Mouse (Mus musculus) neural tube, embryonic 13.5 days (tissue): ENCODE measurements around the gene Rhcg. TPM values are rescaled to one million over a fixed set of nuclear protein-coding genes. Genes with fewer than 3 reads are reported as not detected.

Source experiments
- polyA plus RNA-seq: library from polyadenylated mRNA; unstranded; fragments of >200 nt; fragmentation: Nextera tagmentation; extraction: Ambion mirVana; gene quantifications from 2 replicates; pipeline ENCODE4 v1.2.1, GENCODE M21; 2015

Gene Rhcg
- polyA plus RNA-seq, 1 experiment from 2014 or later = 6.8 TPM

Other genes starting within 250 kb of the Rhcg start
- 19.2 and 19.7 TPM in 2 replicates for gene Rlbp1, start 230.6 kb downstream of the Rhcg start, polyA plus RNA-seq
- gene Fanci, start 225.7 kb downstream of the Rhcg start, polyA plus RNA-seq = 2.7 and 3.5 TPM in 2 replicates
- gene Polg, start 151.3 kb downstream of the Rhcg start, polyA plus RNA-seq = 28.2 and 28.6 TPM in 2 replicates
- gene Ticrr, start 42.5 kb upstream of the Rhcg start, polyA plus RNA-seq = 1.7 and 1.8 TPM in 2 replicates
- gene Kif7, start 98.1 kb upstream of the Rhcg start, polyA plus RNA-seq = 1.7 and 2.1 TPM in 2 replicates
- gene Plin1, start 115.2 kb upstream of the Rhcg start, polyA plus RNA-seq = not detected in 2 replicates
- gene Pex11a, start 125.5 kb upstream of the Rhcg start, polyA plus RNA-seq = 11.3 and 12.0 TPM in 2 replicates
- gene Wdr93, start 125.5 kb upstream of the Rhcg start, polyA plus RNA-seq = 0.17 TPM in 1 of 2 replicates, not detected in the other
- gene Mesp1, start 176.1 kb upstream of the Rhcg start, polyA plus RNA-seq = not detected in 2 replicates
- gene Mesp2, start 193.1 kb upstream of the Rhcg start, polyA plus RNA-seq = 0.96 and 1.0 TPM in 2 replicates
- 5.8 and 6.2 TPM in 2 replicates for gene Anpep, start 243.4 kb upstream of the Rhcg start, polyA plus RNA-seq